Mouse (Mus musculus): ENCODE measurements around the gene Rab15.
A peak's percentile ranks its signal among the peaks of the same experiment; 100 is the strongest.

The Rab15 gene

GRCm38 (mm10) chr12:76776898-76777297, 45.8 kb downstream of the Rab15 start:
- no peak for DNase-seq

- DNase-seq: no peak
Measured at GRCm38 (mm10) chr12:76775132-76775531, 47.6 kb downstream of the Rab15 start.

- DNase-seq: no peak
Measured at GRCm38 (mm10) chr12:76774652-76775051, 48.1 kb downstream of the Rab15 start.

GRCm38 (mm10) chr12:76771540-76771939, 51.2 kb downstream of the Rab15 start:
- no peak for DNase-seq

GRCm38 (mm10) chr12:76770841-76771500, 51.7 kb downstream of the Rab15 start:
- no peak for DNase-seq

GRCm38 (mm10) chr12:76765901-76766630, 56.6 kb downstream of the Rab15 start:
- DNase-seq: no peak

GRCm38 (mm10) chr12:76765354-76765851, 57.3 kb downstream of the Rab15 start, which contains the start of the genes Churc1 and Fntb:
Churc1 (plus strand) TSS chr12:76765538.
Fntb (plus strand) TSS chr12:76765589.
- DNase-seq: peak; percentile 90

- DNase-seq: no peak
Measured at GRCm38 (mm10) chr12:76752652-76753318, 69.9 kb downstream of the Rab15 start.

- no peak for DNase-seq
Measured at GRCm38 (mm10) chr12:76750866-76751459, 71.7 kb downstream of the Rab15 start.

All from kidney, adult 11 months (tissue).